In genomic region chr4:139827501-139828282, GRCm38 (mm10) we compare ENCODE assay signal across 14 mouse cellular contexts. TPM values are rescaled to one million over a fixed set of nuclear protein-coding genes. Genes with fewer than 3 reads are reported as not detected.
DNase-seq lines count a peak whose midpoint lies in the region; ATAC-seq and TF ChIP-seq lines count a peak whose summit lies in the region.
"Had no signal": no experiment of that assay in that cellular context is flagged by ENCODE, and none has a peak within 500 bp of the region (broad histone marks: within the 10 kb centered on the region; RNA-seq: fewer than 3 reads in every experiment).

No protein-coding gene starts in this region.

- no peak overlapping the region for H3K9ac ChIP-seq in lung, postnatal 0 days (replicated peaks; ENCODE audit: low read depth)
- no peak overlapping the region for H3K9ac ChIP-seq in forebrain, embryonic 15.5 days (replicated peaks)
- no peak overlapping the region for H3K9ac ChIP-seq in limb, embryonic 14.5 days (ENCODE audit: low read depth, low read length, severe bottlenecking)
- 0 out of 2 replicates have a peak overlapping the region, but pooled peaks have one; percentile 8 for H3K9ac ChIP-seq in neural tube, embryonic 15.5 days (replicated peaks)

- ATAC-seq in lung, postnatal 0 days, result no peak
- ATAC-seq in forebrain, embryonic 15.5 days (replicated peaks), result no peak
- ATAC-seq in limb, embryonic 14.5 days (ENCODE audit: low FRiP score, low read depth), result no peak
- no peak for ATAC-seq in neural tube, embryonic 15.5 days (ENCODE audit: low FRiP score)
- ATAC-seq: inflammation-experienced regulatory T-cells, adult 6 months had no signal

- TF ChIP-seq EP300 in lung, postnatal 0 days (IDR thresholded peaks at IDR 0.05), result no peak

- no peaks in the 10 kb centered on the region for H3K9me3 ChIP-seq in lung, postnatal 0 days (ENCODE audit: low read length)
- H3K9me3 ChIP-seq in forebrain, embryonic 15.5 days, result no peaks in the 10 kb centered on the region
- no peaks in the 10 kb centered on the region for H3K9me3 ChIP-seq in limb, embryonic 14.5 days (ENCODE audit: control insufficient read depth, low read length)
- H3K9me3 ChIP-seq in neural tube, embryonic 15.5 days (replicated peaks), result no peaks in the 10 kb centered on the region

- H3K27ac ChIP-seq in lung, postnatal 0 days (ENCODE audit: low read length), result no peak overlapping the region
- no peak overlapping the region for H3K27ac ChIP-seq in forebrain, embryonic 15.5 days (replicated peaks)
- H3K27ac ChIP-seq in limb, embryonic 14.5 days (replicated peaks; ENCODE audit: low read depth, low read length), result no peak overlapping the region
- no peak overlapping the region for H3K27ac ChIP-seq in neural tube, embryonic 15.5 days (replicated peaks)

- peak overlapping the region; percentile 8; the same call in 1 of the 2 replicates for H3K4me3 ChIP-seq in lung, postnatal 0 days (ENCODE audit: low read depth, low read length)
- peak overlapping the region; percentile 20 for H3K4me3 ChIP-seq in forebrain, embryonic 15.5 days
- peak overlapping the region; percentile 15 for H3K4me3 ChIP-seq in limb, embryonic 14.5 days (replicated peaks; ENCODE audit: low read length)
- peak overlapping the region; percentile 31 for H3K4me3 ChIP-seq in neural tube, embryonic 15.5 days (replicated peaks)

- no peak for TF ChIP-seq CTCF in lung, postnatal 0 days (IDR thresholded peaks at IDR 0.05)

- WGBS in lung, postnatal 0 days, result 2% methylated on average over 30 of the region's 30 CpGs
- 3% methylated on average over 30 of the region's 30 CpGs for WGBS in forebrain, embryonic 15.5 days
- WGBS in limb, embryonic 14.5 days, result 3% methylated on average over 30 of the region's 30 CpGs
- WGBS in neural tube, embryonic 15.5 days, result 4% methylated on average over 30 of the region's 30 CpGs

- H3K4me2 ChIP-seq in lung, postnatal 0 days (replicated peaks; ENCODE audit: low read depth, low read length), result no peak overlapping the region
- H3K4me2 ChIP-seq in forebrain, embryonic 15.5 days (replicated peaks), result peak overlapping the region; percentile 22; the same call in 1 of the 2 replicates
- 0 out of 2 replicates have a peak overlapping the region, but pooled peaks have one; percentile 5 for H3K4me2 ChIP-seq in limb, embryonic 14.5 days (replicated peaks; ENCODE audit: low read depth, low read length, severe bottlenecking)
- peak overlapping the region; percentile 53 for H3K4me2 ChIP-seq in neural tube, embryonic 15.5 days

- H3K4me1 ChIP-seq in lung, postnatal 0 days (ENCODE audit: insufficient read depth, low read depth, low read length), result no peaks in the 10 kb centered on the region
- peaks cover 34% of the 10 kb centered on the region for H3K4me1 ChIP-seq in forebrain, embryonic 15.5 days
- no peaks in the 10 kb centered on the region for H3K4me1 ChIP-seq in limb, embryonic 14.5 days (ENCODE audit: control insufficient read depth, insufficient read depth, low read length)
- H3K4me1 ChIP-seq in neural tube, embryonic 15.5 days, result peaks cover 44% of the 10 kb centered on the region

- DNase-seq in lung, postnatal 0 days (ENCODE audit: low spot score), result no peak
- DNase-seq in lung, adult 18-20 months, result no peak
- DNase-seq in limb, embryonic 14.5 days (ENCODE audit: low spot score), result no peak
- no peak for DNase-seq in gastrocnemius, adult 8-10 months (ENCODE audit: low spot score in 2 of 2)
- no peak for DNase-seq in adrenal gland, adult 8-10 months
- DNase-seq: cerebellum, adult 11 months; gastrocnemius, postnatal 36 days; lung, postnatal 4 days; thymus, postnatal 14 days had no signal

- peaks cover 92% of the 10 kb centered on the region for H3K27me3 ChIP-seq in lung, postnatal 0 days (replicated peaks; ENCODE audit: insufficient read depth, low read length)
- peaks cover 97% of the 10 kb centered on the region for H3K27me3 ChIP-seq in forebrain, embryonic 15.5 days
- H3K27me3 ChIP-seq in limb, embryonic 14.5 days (ENCODE audit: control insufficient read depth, insufficient read depth, low read length), result peaks cover 97% of the 10 kb centered on the region
- peaks cover 94% of the 10 kb centered on the region for H3K27me3 ChIP-seq in neural tube, embryonic 15.5 days (replicated peaks)

- no peak for TF ChIP-seq POLR2A in limb, embryonic 14.5 days (IDR thresholded peaks at IDR 0.05; ENCODE audit: borderline replicate concordance, extremely low read depth, insufficient read depth, insufficient read length)

- H3K36me3 ChIP-seq in lung, postnatal 0 days (ENCODE audit: insufficient read depth, low read length), result no peaks in the 10 kb centered on the region
- no peaks in the 10 kb centered on the region for H3K36me3 ChIP-seq in forebrain, embryonic 15.5 days
- no peaks in the 10 kb centered on the region for H3K36me3 ChIP-seq in limb, embryonic 14.5 days (ENCODE audit: control insufficient read depth, insufficient read depth, low read length)
- H3K36me3 ChIP-seq in neural tube, embryonic 15.5 days, result no peaks in the 10 kb centered on the region
- H3K36me3 ChIP-seq: G1E had no signal

RNA-seq across cellular contexts. Expression of gene Pax7, which starts 5.6 kb away (rescaled TPM):
- not detected in 2 replicates for polyA plus RNA-seq in lung, postnatal 0 days (2015; fragmentation: Nextera tagmentation; extraction: Ambion mirVana)
- 0.08 TPM in 1 of 2 replicates, not detected in the other for polyA plus RNA-seq in forebrain, embryonic 15.5 days (2015; fragmentation: Nextera tagmentation; extraction: Ambion mirVana)
- 4.7 and 7.0 TPM in 2 replicates for polyA plus RNA-seq in limb, embryonic 14.5 days (2012; rRNA removed)
- polyA plus RNA-seq in limb, embryonic 14.5 days (2014; fragmentation: Nextera tagmentation; extraction: Ambion mirVana), result 1.0 and 1.9 TPM in 2 replicates
- polyA plus RNA-seq in neural tube, embryonic 15.5 days (2015; fragmentation: Nextera tagmentation; extraction: Ambion mirVana), result 0.14 and 0.17 TPM in 2 replicates
- 1 to 10 TPM in 1 of 4 experiments, under 1 TPM in 3; 0.54 to 1.1 (median 0.92) TPM for total RNA-seq in gastrocnemius, adult 8-10 months (2022)
- not detected for total RNA-seq in adrenal gland, adult 8-10 months (2022)
- total RNA-seq: liver, adult 2 months had no signal
- polyA plus RNA-seq: G1E; inflammation-experienced regulatory T-cells, adult 6 months; liver, adult 2 months had no signal
